Mouse (Mus musculus): ENCODE results near the gene Ica1. TPM values are rescaled to one million over a fixed set of nuclear protein-coding genes. Genes with fewer than 3 reads are reported as not detected.

Ica1 gene
- polyA plus RNA-seq, 1 experiment from 2014 or later: 31.8 TPM

- Histone ChIP-seq H3K4me2 (replicated peaks; ENCODE audit: low read depth, low read length) (no peak overlapping the region), H3K9ac (replicated peaks; ENCODE audit: low read length) (no peak overlapping the region), H3K27ac (ENCODE audit: low read length) (no peak overlapping the region), H3K27me3 (ENCODE audit: insufficient read depth, low read length) (no peaks in the 10 kb centered on the region), H3K36me3 (ENCODE audit: insufficient read depth, low read length) (no peaks in the 10 kb centered on the region), H3K4me1 (ENCODE audit: insufficient read depth, low read length) (no peaks in the 10 kb centered on the region), H3K9me3 (ENCODE audit: low read length) (no peaks in the 10 kb centered on the region), H3K4me3 (ENCODE audit: low read length) (no peak overlapping the region)
- 58% methylated on average over 6 of the region's 6 CpGs for WGBS
- no peak for ATAC-seq (ENCODE audit: low FRiP score, low TSS enrichment)
These were observed 110.1 kb downstream of the Ica1 start for GRCm38 (mm10) chr6:8668013-8668811.

DNA sequence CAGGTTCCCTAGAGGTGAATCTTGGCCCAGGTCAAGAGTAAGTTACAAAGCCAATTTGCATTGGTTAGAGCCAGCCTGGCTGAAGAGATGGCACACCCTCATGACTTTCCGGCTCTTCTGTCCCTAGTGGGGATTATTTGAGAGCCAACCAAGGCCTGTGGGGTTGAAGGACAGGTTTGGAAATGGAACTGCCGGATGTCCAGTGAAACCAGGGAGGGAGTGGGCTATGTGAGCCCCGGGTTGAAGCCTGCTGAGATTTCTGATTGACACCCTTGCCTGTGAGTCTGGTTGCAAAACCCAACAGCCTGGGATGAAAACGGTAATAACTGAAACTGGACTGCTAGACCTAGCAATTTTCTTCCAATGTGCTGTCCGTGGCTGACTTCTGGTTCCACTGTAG, 112.5 kb downstream of the Ica1 start:
- Histone ChIP-seq H3K4me3 (ENCODE audit: low read length) (no peak overlapping the region), H3K4me2 (replicated peaks; ENCODE audit: low read depth, low read length) (no peak overlapping the region), H3K36me3 (ENCODE audit: insufficient read depth, low read length) (no peaks in the 10 kb centered on the region), H3K4me1 (ENCODE audit: insufficient read depth, low read length) (no peaks in the 10 kb centered on the region), H3K27ac (ENCODE audit: low read length) (no peak overlapping the region), H3K9me3 (ENCODE audit: low read length) (no peaks in the 10 kb centered on the region), H3K27me3 (ENCODE audit: insufficient read depth, low read length) (no peaks in the 10 kb centered on the region), H3K9ac (replicated peaks; ENCODE audit: low read length) (no peak overlapping the region)
- ATAC-seq (ENCODE audit: low FRiP score, low TSS enrichment): no peak
- WGBS: 92% methylated on average over 5 of the region's 5 CpGs

- no peaks in the 10 kb centered on the region for H3K9me3 ChIP-seq (ENCODE audit: low read length)
- H3K4me3 ChIP-seq (ENCODE audit: low read length): no peak overlapping the region
- H3K36me3 ChIP-seq (ENCODE audit: insufficient read depth, low read length): no peaks in the 10 kb centered on the region
- no peaks in the 10 kb centered on the region for H3K27me3 ChIP-seq (ENCODE audit: insufficient read depth, low read length)
- H3K4me1 ChIP-seq (ENCODE audit: insufficient read depth, low read length): no peaks in the 10 kb centered on the region
- no peak for ATAC-seq (ENCODE audit: low FRiP score, low TSS enrichment)
- no peak overlapping the region for H3K27ac ChIP-seq (ENCODE audit: low read length)
- H3K9ac ChIP-seq (replicated peaks; ENCODE audit: low read length): no peak overlapping the region
- WGBS: 85% methylated on average over 5 of the region's 5 CpGs
- no peak overlapping the region for H3K4me2 ChIP-seq (replicated peaks; ENCODE audit: low read depth, low read length)
These were observed 113.3 kb downstream of the Ica1 start for GRCm38 (mm10) chr6:8664956-8665355.

- Histone ChIP-seq H3K27me3 (ENCODE audit: insufficient read depth, low read length) (no peaks in the 10 kb centered on the region), H3K4me2 (replicated peaks; ENCODE audit: low read depth, low read length) (no peak overlapping the region), H3K4me3 (ENCODE audit: low read length) (no peak overlapping the region), H3K36me3 (ENCODE audit: insufficient read depth, low read length) (no peaks in the 10 kb centered on the region), H3K4me1 (ENCODE audit: insufficient read depth, low read length) (0 out of 2 replicates have a peak, but pooled peaks cover 5% of the 10 kb centered on the region), H3K9ac (replicated peaks; ENCODE audit: low read length) (no peak overlapping the region), H3K27ac (ENCODE audit: low read length) (peak overlapping the region; percentile 45), H3K9me3 (ENCODE audit: low read length) (no peaks in the 10 kb centered on the region)
- ATAC-seq (ENCODE audit: low FRiP score, low TSS enrichment): 0 out of 2 replicates have a peak, but pooled peaks have one; percentile 29
- 53% methylated on average over 3 of the region's 3 CpGs for WGBS
These were observed 115.1 kb downstream of the Ica1 start for GRCm38 (mm10) chr6:8663092-8663740.

GRCm38 (mm10) chr6:8661404-8661803, 116.9 kb downstream of the Ica1 start:
- 77% methylated on average over 4 of the region's 4 CpGs for WGBS
- Histone ChIP-seq H3K36me3 (ENCODE audit: insufficient read depth, low read length) (no peaks in the 10 kb centered on the region), H3K4me2 (replicated peaks; ENCODE audit: low read depth, low read length) (no peak overlapping the region), H3K9me3 (ENCODE audit: low read length) (no peaks in the 10 kb centered on the region), H3K27ac (ENCODE audit: low read length) (no peak overlapping the region), H3K4me1 (ENCODE audit: insufficient read depth, low read length) (0 out of 2 replicates have a peak, but pooled peaks cover 9% of the 10 kb centered on the region), H3K9ac (replicated peaks; ENCODE audit: low read length) (no peak overlapping the region), H3K27me3 (ENCODE audit: insufficient read depth, low read length) (no peaks in the 10 kb centered on the region), H3K4me3 (ENCODE audit: low read length) (no peak overlapping the region)
- ATAC-seq (ENCODE audit: low FRiP score, low TSS enrichment): no peak

DNA sequence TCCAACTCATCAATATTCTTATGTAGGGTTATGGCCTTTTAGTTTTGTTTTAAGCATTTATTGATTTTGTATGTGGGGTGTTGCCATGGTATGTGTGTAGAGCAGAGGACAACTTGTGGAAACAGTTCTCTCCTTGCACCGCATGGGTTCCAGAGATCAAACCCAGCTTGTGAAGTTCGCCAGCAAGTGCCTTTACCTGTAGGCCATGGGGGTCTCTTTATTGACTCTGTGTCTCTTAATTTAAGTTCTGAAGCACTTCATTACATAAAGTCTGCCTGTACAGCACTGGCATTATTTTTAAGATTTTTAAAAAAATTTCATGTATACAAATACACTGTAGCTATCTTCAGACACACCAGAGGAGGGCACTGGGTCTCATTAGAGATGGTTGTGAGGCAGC, 118.2 kb downstream of the Ica1 start:
- H3K27ac ChIP-seq (ENCODE audit: low read length): no peak overlapping the region
- H3K4me2 ChIP-seq (replicated peaks; ENCODE audit: low read depth, low read length): no peak overlapping the region
- 0 out of 2 replicates have a peak, but pooled peaks cover 9% of the 10 kb centered on the region for H3K4me1 ChIP-seq (ENCODE audit: insufficient read depth, low read length)
- H3K4me3 ChIP-seq (ENCODE audit: low read length): no peak overlapping the region
- no peak for ATAC-seq (ENCODE audit: low FRiP score, low TSS enrichment)
- H3K36me3 ChIP-seq (ENCODE audit: insufficient read depth, low read length): no peaks in the 10 kb centered on the region
- no peaks in the 10 kb centered on the region for H3K27me3 ChIP-seq (ENCODE audit: insufficient read depth, low read length)
- no peak overlapping the region for H3K9ac ChIP-seq (replicated peaks; ENCODE audit: low read length)
- no peaks in the 10 kb centered on the region for H3K9me3 ChIP-seq (ENCODE audit: low read length)
- 93% methylated on average over 2 of the region's 2 CpGs for WGBS

- WGBS: 72% methylated on average over 13 of the region's 13 CpGs
- no peaks in the 10 kb centered on the region for H3K9me3 ChIP-seq (ENCODE audit: low read length)
- ATAC-seq (ENCODE audit: low FRiP score, low TSS enrichment): no peak
- 0 out of 2 replicates have a peak, but pooled peaks cover 9% of the 10 kb centered on the region for H3K4me1 ChIP-seq (ENCODE audit: insufficient read depth, low read length)
- H3K4me3 ChIP-seq (ENCODE audit: low read length): no peak overlapping the region
- H3K27me3 ChIP-seq (ENCODE audit: insufficient read depth, low read length): no peaks in the 10 kb centered on the region
- no peaks in the 10 kb centered on the region for H3K36me3 ChIP-seq (ENCODE audit: insufficient read depth, low read length)
- H3K9ac ChIP-seq (replicated peaks; ENCODE audit: low read length): no peak overlapping the region
- no peak overlapping the region for H3K4me2 ChIP-seq (replicated peaks; ENCODE audit: low read depth, low read length)
- peak overlapping the region; percentile 50; the same call in 1 of the 2 replicates for H3K27ac ChIP-seq (ENCODE audit: low read length)
These were observed 118.9 kb downstream of the Ica1 start for GRCm38 (mm10) chr6:8659194-8659959.

- no peak overlapping the region for H3K9ac ChIP-seq (replicated peaks; ENCODE audit: low read length)
- H3K27ac ChIP-seq (ENCODE audit: low read length): 0 out of 2 replicates have a peak overlapping the region, but pooled peaks have one; percentile 4
- no peaks in the 10 kb centered on the region for H3K27me3 ChIP-seq (ENCODE audit: insufficient read depth, low read length)
- H3K36me3 ChIP-seq (ENCODE audit: insufficient read depth, low read length): no peaks in the 10 kb centered on the region
- 0 out of 2 replicates have a peak, but pooled peaks cover 9% of the 10 kb centered on the region for H3K4me1 ChIP-seq (ENCODE audit: insufficient read depth, low read length)
- no peak for ATAC-seq (ENCODE audit: low FRiP score, low TSS enrichment)
- WGBS: 49% methylated on average over 4 of the region's 4 CpGs
- H3K4me2 ChIP-seq (replicated peaks; ENCODE audit: low read depth, low read length): no peak overlapping the region
- no peak overlapping the region for H3K4me3 ChIP-seq (ENCODE audit: low read length)
- no peaks in the 10 kb centered on the region for H3K9me3 ChIP-seq (ENCODE audit: low read length)
These were observed 119.9 kb downstream of the Ica1 start for GRCm38 (mm10) chr6:8658431-8658830.

DNA sequence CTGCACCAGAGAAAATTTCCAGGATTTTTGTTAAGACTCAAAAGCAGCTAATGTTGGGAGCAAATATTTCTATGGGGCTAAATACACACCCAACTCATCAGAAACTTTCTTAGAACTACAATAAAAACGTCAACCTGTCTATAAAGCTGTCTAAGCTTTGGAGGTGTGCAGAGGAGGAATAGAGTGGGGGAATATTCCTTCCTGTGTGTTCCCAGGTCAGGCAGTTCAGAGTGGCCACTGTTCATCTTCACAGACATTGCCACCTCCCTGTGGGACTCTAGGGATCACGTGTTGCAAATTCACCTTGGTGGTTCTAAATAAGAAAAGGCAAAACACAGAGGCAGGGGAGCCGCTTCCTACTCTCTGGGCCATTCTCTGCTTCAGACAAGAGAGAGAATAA, 120.8 kb downstream of the Ica1 start:
- no peak overlapping the region for H3K4me3 ChIP-seq (ENCODE audit: low read length)
- no peak overlapping the region for H3K4me2 ChIP-seq (replicated peaks; ENCODE audit: low read depth, low read length)
- no peaks in the 10 kb centered on the region for H3K9me3 ChIP-seq (ENCODE audit: low read length)
- H3K9ac ChIP-seq (replicated peaks; ENCODE audit: low read length): no peak overlapping the region
- 0 out of 2 replicates have a peak, but pooled peaks cover 9% of the 10 kb centered on the region for H3K4me1 ChIP-seq (ENCODE audit: insufficient read depth, low read length)
- H3K27me3 ChIP-seq (ENCODE audit: insufficient read depth, low read length): no peaks in the 10 kb centered on the region
- H3K36me3 ChIP-seq (ENCODE audit: insufficient read depth, low read length): no peaks in the 10 kb centered on the region
- no peak overlapping the region for H3K27ac ChIP-seq (ENCODE audit: low read length)
- 29% methylated on average over 3 of the region's 3 CpGs for WGBS
- ATAC-seq (ENCODE audit: low FRiP score, low TSS enrichment): no peak
